27 mouse cellular contexts compared by ENCODE assay signal in genomic region chr9:64000085-64000484, GRCm38 (mm10). TPM values are rescaled to one million over a fixed set of nuclear protein-coding genes. Genes with fewer than 3 reads are reported as not detected.
DNase-seq lines count a peak whose midpoint lies in the region; ATAC-seq and TF ChIP-seq lines count a peak whose summit lies in the region.
"Had no signal": no experiment of that assay in that cellular context is flagged by ENCODE, and none has a peak within 500 bp of the region (broad histone marks: within the 10 kb centered on the region; RNA-seq: fewer than 3 reads in every experiment).

No protein-coding gene starts in this region.

- peaks cover 56% of the 10 kb centered on the region for H3K4me1 ChIP-seq in embryonic facial prominence, embryonic 15.5 days
- peaks cover 60% of the 10 kb centered on the region for H3K4me1 ChIP-seq in embryonic facial prominence, embryonic 10.5 days
- H3K4me1 ChIP-seq in kidney, postnatal 0 days (replicated peaks; ENCODE audit: insufficient read depth, low read length): peaks cover 26% of the 10 kb centered on the region

- DNase-seq in adrenal gland, adult 2 months: peak; percentile 63
- DNase-seq in adrenal gland, postnatal 10 days: no peak
- DNase-seq in embryonic facial prominence, embryonic 10.5 days (ENCODE audit: low spot score): no peak
- DNase-seq in kidney, postnatal 0 days (ENCODE audit: low spot score): no peak
- DNase-seq in kidney, postnatal 4 days: no peak
- no peak for DNase-seq in right cerebral cortex, postnatal 14 days
- DNase-seq: B cell, adult 2 months; cerebellum, adult 11-12 months; cerebellum, adult 8-10 months; cerebellum, postnatal 10 days; cerebellum, postnatal 36 days; embryo, embryonic 11 days; forebrain, postnatal 0 days; gastrocnemius, adult 2 months; gastrocnemius, postnatal 14 days; heart, adult 11 months; kidney, adult 11 months had no signal

- peaks cover 44% of the 10 kb centered on the region; the same call in 1 of the 2 replicates for H3K36me3 ChIP-seq in embryonic facial prominence, embryonic 15.5 days
- peaks cover 100% of the 10 kb centered on the region for H3K36me3 ChIP-seq in embryonic facial prominence, embryonic 10.5 days (replicated peaks)
- H3K36me3 ChIP-seq in kidney, postnatal 0 days (ENCODE audit: insufficient read depth, low read length): peaks cover 50% of the 10 kb centered on the region
- H3K36me3 ChIP-seq: G1E; hindbrain, embryonic 13.5 days had no signal

- no peak for TF ChIP-seq CTCF in kidney, postnatal 0 days (IDR thresholded peaks at IDR 0.05; ENCODE audit: low read depth)

- 0 out of 2 replicates have a peak overlapping the region, but pooled peaks have one; percentile 1 for H3K27ac ChIP-seq in embryonic facial prominence, embryonic 15.5 days (replicated peaks)
- no peak overlapping the region for H3K27ac ChIP-seq in embryonic facial prominence, embryonic 10.5 days (replicated peaks)
- peak overlapping the region; percentile 8; the same call in 1 of the 2 replicates for H3K27ac ChIP-seq in kidney, postnatal 0 days
- H3K27ac ChIP-seq: gastrocnemius, adult 2 months; hindbrain, embryonic 10.5 days; hindbrain, embryonic 13.5 days had no signal

- H3K27me3 ChIP-seq in embryonic facial prominence, embryonic 15.5 days: no peaks in the 10 kb centered on the region
- no peaks in the 10 kb centered on the region for H3K27me3 ChIP-seq in embryonic facial prominence, embryonic 10.5 days (replicated peaks; ENCODE audit: low read depth, poor library complexity, severe bottlenecking)
- H3K27me3 ChIP-seq in kidney, postnatal 0 days (ENCODE audit: insufficient read depth, low read length): no peaks in the 10 kb centered on the region
- H3K27me3 ChIP-seq: CH12.LX; heart, embryonic 13.5 days; hindbrain, embryonic 13.5 days; intestine, embryonic 15.5 days; Patski had no signal

- no peaks in the 10 kb centered on the region for H3K9me3 ChIP-seq in embryonic facial prominence, embryonic 15.5 days (replicated peaks)
- H3K9me3 ChIP-seq in embryonic facial prominence, embryonic 10.5 days: no peaks in the 10 kb centered on the region
- H3K9me3 ChIP-seq in kidney, postnatal 0 days (replicated peaks; ENCODE audit: low read length): no peaks in the 10 kb centered on the region
- H3K9me3 ChIP-seq: G1E; heart, embryonic 13.5 days; hindbrain, embryonic 10.5 days; hindbrain, embryonic 13.5 days; intestine, embryonic 15.5 days had no signal

- WGBS in embryonic facial prominence, embryonic 15.5 days: 87% methylated on average over 5 of the region's 5 CpGs
- 90% methylated on average over 5 of the region's 5 CpGs for WGBS in embryonic facial prominence, embryonic 10.5 days
- 77% methylated on average over 5 of the region's 5 CpGs for WGBS in kidney, postnatal 0 days

- no peak for ATAC-seq in embryonic facial prominence, embryonic 15.5 days (ENCODE audit: insufficient number of reproducible peaks, low FRiP score, low TSS enrichment, low read depth)
- ATAC-seq in kidney, postnatal 0 days (replicated peaks; ENCODE audit: low FRiP score, low read depth): no peak
- ATAC-seq: forebrain, embryonic 14.5 days; hindbrain, embryonic 16.5 days; Patski had no signal

- H3K9ac ChIP-seq in embryonic facial prominence, embryonic 15.5 days: no peak overlapping the region
- H3K9ac ChIP-seq in kidney, postnatal 0 days (ENCODE audit: low read depth, low read length): no peak overlapping the region
- H3K9ac ChIP-seq: forebrain, postnatal 0 days; hindbrain, embryonic 13.5 days; intestine, embryonic 15.5 days had no signal

- no peak overlapping the region for H3K4me2 ChIP-seq in embryonic facial prominence, embryonic 15.5 days (replicated peaks)
- H3K4me2 ChIP-seq in kidney, postnatal 0 days (ENCODE audit: low read length): no peak overlapping the region
- H3K4me2 ChIP-seq: heart, embryonic 13.5 days; hindbrain, embryonic 13.5 days had no signal

- no peak overlapping the region for H3K4me3 ChIP-seq in embryonic facial prominence, embryonic 15.5 days (replicated peaks)
- H3K4me3 ChIP-seq in embryonic facial prominence, embryonic 10.5 days: no peak overlapping the region
- no peak overlapping the region for H3K4me3 ChIP-seq in kidney, postnatal 0 days (replicated peaks; ENCODE audit: low read depth, low read length)
- H3K4me3 ChIP-seq: gastrocnemius, adult 2 months; heart, embryonic 13.5 days; hindbrain, embryonic 10.5 days; hindbrain, embryonic 13.5 days; intestine, embryonic 15.5 days had no signal

RNA-seq across cellular contexts. Expression of gene Smad6, which starts 21.8 kb away (rescaled TPM):
- total RNA-seq in adrenal gland, adult 2 months (2021): 10 to 100 TPM in 1 of 2 experiments, 1 to 10 TPM in 1; 6.0 to 12.9 TPM
- 43.4 and 52.4 TPM in 2 replicates for polyA plus RNA-seq in adrenal gland, adult 2 months (2012; rRNA removed)
- total RNA-seq in adrenal gland, postnatal 10 days (2021): 10 to 100 TPM; 15.0 to 16.9 TPM
- polyA plus RNA-seq in embryonic facial prominence, embryonic 15.5 days (2015; fragmentation: Nextera tagmentation; extraction: Ambion mirVana): 12.8 and 15.5 TPM in 2 replicates
- polyA plus RNA-seq in embryonic facial prominence, embryonic 10.5 days (2016; fragmentation: Nextera tagmentation; extraction: Ambion mirVana): 7.2 and 7.3 TPM in 2 replicates
- polyA plus RNA-seq in kidney, postnatal 0 days (2015; fragmentation: Nextera tagmentation; extraction: Ambion mirVana): 7.2 and 10.6 TPM in 2 replicates
- total RNA-seq: CH12.LX had no signal
